Mouse (Mus musculus) embryonic facial prominence, embryonic 13.5 days (tissue): ENCODE data around the gene Cps1. TPM values are rescaled to one million over a fixed set of nuclear protein-coding genes. Genes with fewer than 3 reads are reported as not detected.

Experiments used
- ATAC-seq: fragments of 200-750 bp; cut with Nextera tagmentation; 2 replicates; pipeline ENCODE4 v1.8.0; 2017; ENCODE audit warnings: low read depth; ENCODE audit not compliant: insufficient number of reproducible peaks, insufficient read depth, low FRiP score, low TSS enrichment
- H3K27ac ChIP-seq: fragments of 300-500 bp; sonication (generic); 2 replicates; pipeline ENCODE4 v1.5.1; 2015; ENCODE audit warnings: moderate library complexity, mild to moderate bottlenecking, inconsistent platforms
- H3K27me3 ChIP-seq: fragments of 300-500 bp; sonication (generic); 2 replicates; pipeline ENCODE4 v1.6.1; 2015; ENCODE audit warnings: mild to moderate bottlenecking, inconsistent platforms
- H3K36me3 ChIP-seq: fragments of 300-500 bp; sonication (generic); 2 replicates; pipeline ENCODE4 v1.6.1; 2015; ENCODE audit warnings: mild to moderate bottlenecking, inconsistent platforms
- H3K4me1 ChIP-seq: fragments of 300-500 bp; sonication (generic); 2 replicates; pipeline ENCODE4 v1.6.1; 2015; ENCODE audit warnings: inconsistent platforms
- H3K4me2 ChIP-seq: fragments of 300-500 bp; sonication (generic); 2 replicates; pipeline ENCODE4 v1.6.1; 2015; ENCODE audit warnings: moderate library complexity, mild to moderate bottlenecking, inconsistent platforms
- H3K4me3 ChIP-seq: fragments of 300-500 bp; sonication (generic); 2 replicates; pipeline ENCODE4 v1.5.1; 2015; ENCODE audit warnings: mild to moderate bottlenecking, inconsistent platforms
- H3K9ac ChIP-seq: fragments of 300-500 bp; sonication (generic); 2 replicates; pipeline ENCODE4 v1.6.1; 2015; ENCODE audit warnings: mild to moderate bottlenecking, inconsistent platforms
- H3K9me3 ChIP-seq: fragments of 300-500 bp; sonication (generic); 2 replicates; pipeline ENCODE4 v1.6.1; 2016; ENCODE audit warnings: inconsistent platforms
- WGBS: fragments of 180-500 bp; shearing (Covaris S2); methylation state at CpG from one replicate; pipeline ENCODE4 v1.1.7; 2015; ENCODE audit warnings: mixed read lengths; 5-methylcytosine and 5-hydroxymethylcytosine counted together
- polyA plus RNA-seq: library from polyadenylated mRNA; unstranded; fragments of >200 nt; fragmentation: Nextera tagmentation; extraction: Ambion mirVana; gene quantifications from 2 replicates; pipeline ENCODE4 v1.2.1, GENCODE M21; 2015

Gene Cps1
- polyA plus RNA-seq, result 0.17 and 0.21 TPM in 2 replicates

- H3K4me3 ChIP-seq, result no peak within 1 kb of the TSS
- WGBS, result 85% methylated on average over 3 of the region's 3 CpGs
- H3K36me3 ChIP-seq, result no peaks in the 10 kb centered on the region
- H3K9me3 ChIP-seq, result no peaks in the 10 kb centered on the region
- H3K27me3 ChIP-seq, result no peaks in the 10 kb centered on the region
- ATAC-seq, result no peak
- no peak within 1 kb of the TSS for H3K4me2 ChIP-seq
- no peak within 1 kb of the TSS for H3K27ac ChIP-seq
- no peaks in the 10 kb centered on the region for H3K4me1 ChIP-seq
- H3K9ac ChIP-seq, result no peak within 1 kb of the TSS
These were observed at the start of gene Cps1 for GRCm38 (mm10) chr1:67122797-67123196. Cps1 (plus strand) TSS chr1:67123026.

DNA sequence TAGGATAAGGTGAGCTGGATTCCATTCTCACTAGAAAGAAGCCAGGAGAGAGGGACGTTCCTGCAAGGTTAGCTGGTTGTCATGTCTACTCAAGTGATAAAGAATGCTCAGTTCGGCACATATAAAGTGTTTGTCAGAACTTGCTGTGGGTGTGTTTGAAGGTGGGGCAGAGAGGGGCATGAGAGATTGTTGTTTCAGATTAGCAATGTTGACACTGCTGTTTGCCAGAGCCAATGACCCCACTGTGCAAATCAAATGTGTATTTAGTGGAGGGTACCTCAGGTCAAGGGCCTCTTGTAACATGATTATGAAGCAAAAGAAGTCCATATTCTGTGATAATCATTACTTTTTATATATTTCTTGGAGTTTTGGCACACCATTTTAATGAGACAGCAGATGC is 45.1 kb upstream of the Cps1 start:
- WGBS, result 62% methylated on average over 2 of the region's 2 CpGs

DNA sequence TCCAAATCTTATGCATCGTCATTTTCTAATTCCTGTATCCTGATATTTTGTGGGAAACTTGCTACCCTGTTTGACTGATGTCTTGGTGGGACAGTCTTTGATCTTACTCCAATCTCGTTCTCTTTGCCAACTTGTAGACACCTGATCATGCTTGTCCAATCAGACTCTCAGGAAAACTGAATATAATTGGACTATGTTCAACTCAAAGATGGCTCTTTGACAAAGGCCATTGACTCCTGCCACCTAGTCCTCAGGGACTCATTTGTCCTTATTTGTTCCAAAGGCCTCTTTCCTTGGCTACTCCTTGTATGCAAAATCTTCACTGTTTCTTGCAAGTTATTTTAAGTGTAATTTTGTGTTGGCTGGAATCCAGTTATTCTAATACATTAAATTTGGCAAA is 44.2 kb upstream of the Cps1 start:
- WGBS, result 76% methylated on average over 2 of the region's 2 CpGs
- ATAC-seq, result no peak
- Histone ChIP-seq H3K4me1 (no peaks in the 10 kb centered on the region), H3K4me2 (no peak overlapping the region), H3K27ac (no peak overlapping the region), H3K27me3 (no peaks in the 10 kb centered on the region), H3K4me3 (no peak overlapping the region), H3K36me3 (no peaks in the 10 kb centered on the region), H3K9ac (no peak overlapping the region), H3K9me3 (no peaks in the 10 kb centered on the region)

More for the DNA sequence above, 45.1 kb upstream of the Cps1 start:
- no peak overlapping the region for H3K9ac ChIP-seq
- H3K9me3 ChIP-seq, result no peaks in the 10 kb centered on the region
- no peaks in the 10 kb centered on the region for H3K36me3 ChIP-seq
- ATAC-seq, result no peak
- no peak overlapping the region for H3K4me2 ChIP-seq
- H3K27me3 ChIP-seq, result no peaks in the 10 kb centered on the region
- no peak overlapping the region for H3K4me3 ChIP-seq
- H3K4me1 ChIP-seq, result no peaks in the 10 kb centered on the region
- no peak overlapping the region for H3K27ac ChIP-seq

GRCm38 (mm10) chr1:67079146-67079545 is 43.7 kb upstream of the Cps1 start:
- no peak overlapping the region for H3K9ac ChIP-seq
- no peak overlapping the region for H3K4me2 ChIP-seq
- WGBS, result 84% methylated on average over 7 of the region's 7 CpGs
- ATAC-seq, result no peak
- H3K27ac ChIP-seq, result no peak overlapping the region
- no peaks in the 10 kb centered on the region for H3K36me3 ChIP-seq
- no peaks in the 10 kb centered on the region for H3K9me3 ChIP-seq
- H3K4me3 ChIP-seq, result no peak overlapping the region
- no peaks in the 10 kb centered on the region for H3K4me1 ChIP-seq
- H3K27me3 ChIP-seq, result no peaks in the 10 kb centered on the region

DNA sequence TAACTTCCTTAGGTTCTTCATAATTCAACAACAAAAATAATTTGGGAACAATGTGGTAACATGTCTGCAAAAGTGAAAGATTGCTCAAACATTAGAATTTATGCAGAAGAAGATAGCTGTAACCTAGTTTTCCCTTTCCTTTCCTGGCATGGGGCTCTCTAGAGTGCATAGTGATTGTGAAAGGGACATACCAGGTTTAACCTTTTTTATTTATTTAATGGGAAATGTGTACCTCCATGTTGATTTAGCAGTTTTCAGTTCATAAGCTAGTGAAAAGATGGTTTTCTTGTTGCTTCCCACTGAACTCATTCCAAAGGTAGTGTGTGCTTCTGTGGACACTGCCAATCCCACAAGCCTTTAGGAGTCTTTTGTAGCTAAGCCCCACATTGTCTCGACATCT is 30.4 kb upstream of the Cps1 start:
- Histone ChIP-seq H3K9me3 (no peaks in the 10 kb centered on the region; the same call in 1 of the 2 replicates), H3K27ac (no peak overlapping the region), H3K9ac (no peak overlapping the region), H3K36me3 (no peaks in the 10 kb centered on the region), H3K4me3 (no peak overlapping the region), H3K27me3 (no peaks in the 10 kb centered on the region), H3K4me2 (no peak overlapping the region), H3K4me1 (no peaks in the 10 kb centered on the region)
- no peak for ATAC-seq
- WGBS, result 87% methylated on average over 1 of the region's 1 CpGs

- no peak for ATAC-seq
- whole genome bisulfite sequencing, result 84% methylated on average over 1 of the region's 1 CpGs
- no peak overlapping the region for H3K27ac ChIP-seq
- no peaks in the 10 kb centered on the region for H3K36me3 ChIP-seq
- H3K4me1 ChIP-seq, result peaks cover 7% of the 10 kb centered on the region; the same call in 1 of the 2 replicates
- no peak overlapping the region for H3K4me2 ChIP-seq
- no peaks in the 10 kb centered on the region for H3K27me3 ChIP-seq
- H3K9me3 ChIP-seq, result no peaks in the 10 kb centered on the region; the same call in 1 of the 2 replicates
- no peak overlapping the region for H3K9ac ChIP-seq
- H3K4me3 ChIP-seq, result no peak overlapping the region
These were observed 23.6 kb upstream of the Cps1 start for GRCm38 (mm10) chr1:67099215-67099614.

GRCm38 (mm10) chr1:67103476-67104248 is 19.2 kb upstream of the Cps1 start:
- no peak for ATAC-seq
- no peak overlapping the region for H3K27ac ChIP-seq
- H3K27me3 ChIP-seq, result no peaks in the 10 kb centered on the region
- H3K4me3 ChIP-seq, result no peak overlapping the region
- H3K4me1 ChIP-seq, result peaks cover 7% of the 10 kb centered on the region; the same call in 1 of the 2 replicates
- H3K9me3 ChIP-seq, result no peaks in the 10 kb centered on the region
- 21% methylated on average over 12 of the region's 12 CpGs for WGBS
- H3K9ac ChIP-seq, result no peak overlapping the region
- H3K36me3 ChIP-seq, result no peaks in the 10 kb centered on the region
- no peak overlapping the region for H3K4me2 ChIP-seq

GRCm38 (mm10) chr1:67111621-67112298 is 11.1 kb upstream of the Cps1 start:
- no peaks in the 10 kb centered on the region for H3K4me1 ChIP-seq
- no peak overlapping the region for H3K9ac ChIP-seq
- ATAC-seq, result no peak
- H3K27ac ChIP-seq, result no peak overlapping the region
- H3K36me3 ChIP-seq, result no peaks in the 10 kb centered on the region
- 92% methylated on average over 3 of the region's 3 CpGs for WGBS
- no peaks in the 10 kb centered on the region for H3K27me3 ChIP-seq
- H3K4me3 ChIP-seq, result no peak overlapping the region
- H3K4me2 ChIP-seq, result no peak overlapping the region
- no peaks in the 10 kb centered on the region for H3K9me3 ChIP-seq

DNA sequence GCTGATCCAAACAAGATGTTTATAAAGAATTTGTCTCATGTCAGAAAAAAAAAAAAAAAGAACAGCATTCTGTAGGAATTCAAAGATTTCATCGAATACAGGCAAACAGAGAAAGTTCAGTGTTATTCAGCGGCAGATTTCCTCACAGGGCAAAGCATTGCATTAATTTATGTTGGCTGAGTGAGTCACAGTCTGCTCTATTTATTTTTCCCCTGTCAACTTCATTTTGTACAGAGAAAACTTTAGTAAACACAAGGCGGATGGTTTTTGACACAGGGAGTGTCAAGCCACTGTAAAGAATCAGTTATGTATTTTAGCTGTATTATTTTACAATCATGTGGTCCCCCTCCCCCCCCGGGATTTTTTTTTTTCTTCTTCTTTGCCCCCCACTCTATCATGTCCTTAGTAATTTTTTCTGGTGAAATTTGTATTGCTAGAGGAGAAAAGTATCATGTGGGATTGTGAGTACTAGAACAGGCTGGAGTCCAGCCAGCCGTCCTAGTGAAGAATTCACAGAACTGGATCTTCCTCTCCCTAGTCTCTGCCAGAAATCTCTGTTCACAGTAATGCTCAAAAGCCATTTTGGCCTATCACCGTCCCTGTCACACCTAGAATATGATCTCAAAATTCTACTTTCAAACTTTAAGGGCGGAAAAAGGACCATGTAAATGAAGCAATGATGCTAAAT is 9.3 kb upstream of the Cps1 start:
- no peak overlapping the region for H3K9ac ChIP-seq
- H3K27me3 ChIP-seq, result no peaks in the 10 kb centered on the region
- no peaks in the 10 kb centered on the region for H3K36me3 ChIP-seq
- no peak for ATAC-seq
- no peak overlapping the region for H3K4me2 ChIP-seq
- no peak overlapping the region for H3K4me3 ChIP-seq
- 51% methylated on average over 7 of the region's 7 CpGs for WGBS
- no peaks in the 10 kb centered on the region for H3K9me3 ChIP-seq
- H3K4me1 ChIP-seq, result no peaks in the 10 kb centered on the region
- no peak overlapping the region for H3K27ac ChIP-seq

- no peak overlapping the region for H3K27ac ChIP-seq
- no peaks in the 10 kb centered on the region for H3K4me1 ChIP-seq
- no peak overlapping the region for H3K4me2 ChIP-seq
- H3K4me3 ChIP-seq, result no peak overlapping the region
- no peak for ATAC-seq
- no peaks in the 10 kb centered on the region for H3K36me3 ChIP-seq
- no peaks in the 10 kb centered on the region for H3K9me3 ChIP-seq
- no peaks in the 10 kb centered on the region for H3K27me3 ChIP-seq
- 79% methylated on average over 8 of the region's 8 CpGs for WGBS
- H3K9ac ChIP-seq, result no peak overlapping the region
These were observed 6.3 kb upstream of the Cps1 start for GRCm38 (mm10) chr1:67116571-67116970.

DNA sequence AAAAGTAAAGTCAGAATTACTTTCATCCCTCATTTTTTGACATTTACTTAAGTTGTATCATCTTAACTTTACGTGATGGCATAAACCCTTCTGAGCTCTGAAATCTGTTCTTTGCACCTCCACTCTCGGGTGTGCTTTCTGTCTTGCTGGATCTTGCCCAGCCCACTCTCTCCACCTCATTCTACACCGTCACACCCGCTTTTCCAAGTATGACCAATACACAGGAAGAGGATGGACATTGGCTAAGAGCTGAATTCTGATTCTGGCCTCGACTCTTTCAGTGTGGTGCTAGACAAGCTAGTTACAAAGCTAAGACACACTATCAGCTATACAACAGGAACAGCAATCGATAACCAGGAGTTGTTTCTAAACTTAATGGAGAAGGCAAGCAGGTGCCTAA is 5.0 kb upstream of the Cps1 start:
- no peak overlapping the region for H3K4me3 ChIP-seq
- no peak overlapping the region for H3K9ac ChIP-seq
- no peak overlapping the region for H3K27ac ChIP-seq
- WGBS, result 82% methylated on average over 6 of the region's 6 CpGs
- no peaks in the 10 kb centered on the region for H3K4me1 ChIP-seq
- no peak for ATAC-seq
- H3K36me3 ChIP-seq, result no peaks in the 10 kb centered on the region
- H3K9me3 ChIP-seq, result no peaks in the 10 kb centered on the region
- no peak overlapping the region for H3K4me2 ChIP-seq
- no peaks in the 10 kb centered on the region for H3K27me3 ChIP-seq
